Mouse (Mus musculus) kidney, adult 2 months (tissue): ENCODE measurements around the gene Myom1. TPM values are rescaled to one million over a fixed set of nuclear protein-coding genes. Genes with fewer than 3 reads are reported as not detected.

Experiments used
- DNase-seq: peaks from one replicate; pipeline ENCODE4 v3.0.0; 2021
- H3K27ac ChIP-seq: fragments of 200-500 bp; 2 replicates; pipeline ENCODE4 v1.5.1; 2012; ENCODE audit warnings: low read depth, low read length, control low read depth, inconsistent platforms; ENCODE audit not compliant: insufficient read depth
- H3K27me3 ChIP-seq: fragments of 200-500 bp; replicated peaks from 2 replicates; pipeline ENCODE4 v1.6.1; 2012; ENCODE audit warnings: mild to moderate bottlenecking, moderate library complexity, low read length, inconsistent platforms; ENCODE audit not compliant: control insufficient read depth, insufficient read depth
- H3K36me3 ChIP-seq: fragments of 200-500 bp; 2 replicates; pipeline ENCODE4 v1.6.1; 2012; ENCODE audit warnings: mild to moderate bottlenecking, moderate library complexity, low read length, inconsistent platforms; ENCODE audit not compliant: control insufficient read depth, insufficient read depth
- H3K4me1 ChIP-seq: fragments of 200-500 bp; 2 replicates; pipeline ENCODE4 v1.6.1; 2011; ENCODE audit warnings: low read length; ENCODE audit not compliant: control insufficient read depth, insufficient read depth
- H3K4me3 ChIP-seq: fragments of 200-500 bp; 2 replicates; pipeline ENCODE4 v1.5.1; 2011; ENCODE audit warnings: mild to moderate bottlenecking, low read depth, low read length, control low read depth; ENCODE audit not compliant: insufficient read depth
- CTCF ChIP-seq: fragments of 200-500 bp; conservative IDR thresholded peaks from 2 replicates; pipeline ENCODE4 v1.5.1; 2011; ENCODE audit warnings: low read depth, mild to moderate bottlenecking, control low read depth, low read length, moderate library complexity, mixed read lengths; ENCODE audit not compliant: insufficient read depth, insufficient read length
- POLR2A ChIP-seq: fragments of 200-500 bp; IDR thresholded peaks from one replicate; pipeline ENCODE4 v1.6.1; 2011; ENCODE audit warnings: low read depth, low read length, control low read depth
- WGBS: fragments of 180-500 bp; shearing (Covaris S2); methylation state at CpG from one replicate; pipeline ENCODE4 v1.1.7; 2018; 5-methylcytosine and 5-hydroxymethylcytosine counted together
- polyA plus RNA-seq: library from polyadenylated mRNA; depleted of rRNA; stranded (reverse); fragments of >200 nt; gene quantifications from 2 replicates; pipeline ENCODE4 v1.2.3, GENCODE M21; 2012

The Myom1 gene
- polyA plus RNA-seq, 1 experiment: 4.3 TPM

GRCm38 (mm10) chr17:71027186-71027585 lies 24.8 kb downstream of the Myom1 start:
- no peaks in the 10 kb centered on the region for H3K36me3 ChIP-seq
- WGBS: 96% methylated on average over 3 of the region's 3 CpGs
- no peaks in the 10 kb centered on the region for H3K27me3 ChIP-seq
- H3K4me3 ChIP-seq: no peak overlapping the region
- DNase-seq: no peak
- TF ChIP-seq POLR2A (no peak), CTCF (no peak)
- H3K4me1 ChIP-seq: no peaks in the 10 kb centered on the region
- H3K27ac ChIP-seq: no peak overlapping the region

- no peak for DNase-seq
- Histone ChIP-seq H3K4me1 (no peaks in the 10 kb centered on the region), H3K27ac (no peak overlapping the region), H3K27me3 (no peaks in the 10 kb centered on the region), H3K36me3 (no peaks in the 10 kb centered on the region), H3K4me3 (no peak overlapping the region)
- 82% methylated on average over 10 of the region's 10 CpGs for WGBS
- no peak for TF ChIP-seq CTCF
- TF ChIP-seq POLR2A: no peak
Measured at GRCm38 (mm10) chr17:71032719-71033118, 30.3 kb downstream of the Myom1 start.

- Histone ChIP-seq H3K4me3 (no peak overlapping the region), H3K27me3 (no peaks in the 10 kb centered on the region), H3K36me3 (no peaks in the 10 kb centered on the region), H3K4me1 (no peaks in the 10 kb centered on the region), H3K27ac (no peak overlapping the region)
- no peak for TF ChIP-seq CTCF
- TF ChIP-seq POLR2A: no peak
- no peak for DNase-seq
- 79% methylated on average over 5 of the region's 5 CpGs for WGBS
Measured at GRCm38 (mm10) chr17:71034472-71034871, 32.0 kb downstream of the Myom1 start.

- Histone ChIP-seq H3K27ac (no peak overlapping the region), H3K36me3 (no peaks in the 10 kb centered on the region), H3K4me3 (no peak overlapping the region), H3K4me1 (0 out of 2 replicates have a peak, but pooled peaks cover 3% of the 10 kb centered on the region), H3K27me3 (no peaks in the 10 kb centered on the region)
- DNase-seq: no peak
- 70% methylated on average over 7 of the region's 7 CpGs for whole genome bisulfite sequencing
- TF ChIP-seq POLR2A (no peak), CTCF (no peak)
Measured at GRCm38 (mm10) chr17:71037188-71037587, 34.8 kb downstream of the Myom1 start.

GRCm38 (mm10) chr17:71038812-71039211 lies 36.4 kb downstream of the Myom1 start:
- H3K4me3 ChIP-seq: no peak overlapping the region
- H3K4me1 ChIP-seq: 0 out of 2 replicates have a peak, but pooled peaks cover 3% of the 10 kb centered on the region
- H3K36me3 ChIP-seq: no peaks in the 10 kb centered on the region
- no peak for DNase-seq
- TF ChIP-seq POLR2A (no peak), CTCF (no peak)
- WGBS: 65% methylated on average over 5 of the region's 5 CpGs
- H3K27ac ChIP-seq: no peak overlapping the region
- H3K27me3 ChIP-seq: no peaks in the 10 kb centered on the region

- TF ChIP-seq POLR2A (no peak), CTCF (no peak)
- Histone ChIP-seq H3K36me3 (no peaks in the 10 kb centered on the region), H3K4me1 (0 out of 2 replicates have a peak, but pooled peaks cover 3% of the 10 kb centered on the region), H3K27ac (no peak overlapping the region), H3K27me3 (no peaks in the 10 kb centered on the region), H3K4me3 (no peak overlapping the region)
- peak; percentile 32 for DNase-seq
- WGBS: 35% methylated on average over 12 of the region's 12 CpGs
Measured at GRCm38 (mm10) chr17:71039851-71040581, 37.6 kb downstream of the Myom1 start.

GRCm38 (mm10) chr17:71040582-71040880 lies 38.1 kb downstream of the Myom1 start:
- no peak overlapping the region for H3K27ac ChIP-seq
- H3K4me3 ChIP-seq: no peak overlapping the region
- 0 out of 2 replicates have a peak, but pooled peaks cover 3% of the 10 kb centered on the region for H3K4me1 ChIP-seq
- TF ChIP-seq POLR2A (no peak), CTCF (no peak)
- WGBS: 83% methylated on average over 5 of the region's 5 CpGs
- H3K36me3 ChIP-seq: no peaks in the 10 kb centered on the region
- no peaks in the 10 kb centered on the region for H3K27me3 ChIP-seq
- DNase-seq: no peak
